ENCODE assay signal across 23 mouse cellular contexts in genomic region chr2:3480239-3480638, GRCm38 (mm10). TPM values are rescaled to one million over a fixed set of nuclear protein-coding genes. Genes with fewer than 3 reads are reported as not detected.
A peak's percentile ranks its signal among the peaks of the same experiment; 100 is the strongest.
DNase-seq lines count a peak whose midpoint lies in the region; ATAC-seq and TF ChIP-seq lines count a peak whose summit lies in the region.
"Had no signal": no experiment of that assay in that cellular context is flagged by ENCODE, and none has a peak within 500 bp of the region (broad histone marks: within the 10 kb centered on the region; RNA-seq: fewer than 3 reads in every experiment).

No protein-coding gene starts in this region.

- H3K9ac ChIP-seq in heart, adult 2 months (ENCODE audit: low read depth, low read length) = no peak overlapping the region
- H3K9ac ChIP-seq in heart, embryonic 11.5 days (ENCODE audit: low read depth, low read length) = no peak overlapping the region
- H3K9ac ChIP-seq in liver, embryonic 14.5 days (replicated peaks) = no peak overlapping the region
- H3K9ac ChIP-seq: forebrain, postnatal 0 days; hindbrain, embryonic 13.5 days; limb, embryonic 15.5 days; neural tube, embryonic 13.5 days had no signal

- no peak for DNase-seq in heart, adult 2 months
- DNase-seq in 3T3-L1 (ENCODE audit: low read depth, low spot score) (peak; percentile 11), NIH3T3 (ENCODE audit: low read depth) (peak; percentile 14)
- peak in 1 of 3 experiments; percentile 37 for DNase-seq in liver, embryonic 14.5 days (ENCODE audit: low read depth in 3 of 3, low spot score in 3 of 3)
- DNase-seq in adrenal gland, adult 8-10 months = no peak
- no peak for DNase-seq in gastrocnemius, postnatal 10 days
- DNase-seq in layer of hippocampus, postnatal 14 days (ENCODE audit: low spot score in 2 of 2) = no peak
- DNase-seq: adrenal gland, postnatal 10 days; cerebellum, adult 9-10 months; forebrain, postnatal 0 days; gastrocnemius, postnatal 14 days; heart, postnatal 10 days; kidney, adult 11 months; kidney, postnatal 25 days; layer of hippocampus, adult 9-11 months; lung, postnatal 14 days; right cerebral cortex, postnatal 14 days; thymus, postnatal 4 days had no signal

- H3K9me3 ChIP-seq in heart, embryonic 11.5 days (replicated peaks; ENCODE audit: control insufficient read depth, low read length) = 0 out of 2 replicates have a peak, but pooled peaks cover 2% of the 10 kb centered on the region
- H3K9me3 ChIP-seq in liver, embryonic 14.5 days (ENCODE audit: control insufficient read depth, low read length) = no peaks in the 10 kb centered on the region
- H3K9me3 ChIP-seq: hindbrain, embryonic 13.5 days; limb, embryonic 15.5 days; neural tube, embryonic 13.5 days had no signal

- TF ChIP-seq EP300 in heart, adult 2 months (IDR thresholded peaks at IDR 0.05; ENCODE audit: insufficient read depth, low read depth, low read length) = no peak
- no peak for TF ChIP-seq EP300 in liver, embryonic 14.5 days (IDR thresholded peaks at IDR 0.05; ENCODE audit: low read depth)

- no peak for ATAC-seq in heart, embryonic 11.5 days (replicated peaks; ENCODE audit: insufficient number of reproducible peaks, low FRiP score, low TSS enrichment)
- ATAC-seq in liver, embryonic 14.5 days (ENCODE audit: insufficient read depth) = peak; percentile 67
- ATAC-seq: forebrain, postnatal 0 days had no signal

- no peaks in the 10 kb centered on the region for H3K79me2 ChIP-seq in heart, adult 2 months (replicated peaks; ENCODE audit: control insufficient read depth, insufficient read depth, low read length)

- H3K4me3 ChIP-seq in heart, adult 2 months = no peak overlapping the region
- no peak overlapping the region for H3K4me3 ChIP-seq in heart, embryonic 11.5 days (ENCODE audit: low read depth, low read length)
- H3K4me3 ChIP-seq in liver, embryonic 14.5 days (ENCODE audit: insufficient read depth in 1 of 2, low read depth in 2 of 2, low read length in 2 of 2) = no peak overlapping the region
- H3K4me3 ChIP-seq: hindbrain, embryonic 13.5 days; limb, embryonic 15.5 days; midbrain, embryonic 10.5 days; neural tube, embryonic 13.5 days had no signal

- no peak overlapping the region for H3K27ac ChIP-seq in heart, adult 2 months
- H3K27ac ChIP-seq in heart, embryonic 11.5 days (ENCODE audit: low read depth, low read length) = no peak overlapping the region
- no peak overlapping the region for H3K27ac ChIP-seq in liver, embryonic 14.5 days
- H3K27ac ChIP-seq: hindbrain, embryonic 13.5 days; limb, embryonic 15.5 days; midbrain, embryonic 10.5 days; neural tube, embryonic 13.5 days had no signal

- 0 out of 2 replicates have a peak, but pooled peaks have one; percentile 18 for TF ChIP-seq CTCF in heart, adult 2 months (IDR thresholded peaks at IDR 0.05)
- no peak; the same call in 1 of the 2 replicates for TF ChIP-seq CTCF in liver, embryonic 14.5 days (IDR thresholded peaks at IDR 0.05; ENCODE audit: low read depth)

- no peak overlapping the region for H3K4me2 ChIP-seq in heart, embryonic 11.5 days
- H3K4me2 ChIP-seq in liver, embryonic 14.5 days (ENCODE audit: low read depth) = peak overlapping the region; percentile 29; the same call in 1 of the 2 replicates
- H3K4me2 ChIP-seq: hindbrain, embryonic 13.5 days; limb, embryonic 15.5 days; neural tube, embryonic 13.5 days had no signal

- H3K36me3 ChIP-seq in heart, adult 2 months (ENCODE audit: control insufficient read depth, insufficient read depth, low read length) = no peaks in the 10 kb centered on the region; the same call in 1 of the 2 replicates
- H3K36me3 ChIP-seq in heart, embryonic 11.5 days (ENCODE audit: control insufficient read depth, insufficient read depth, low read length) = no peaks in the 10 kb centered on the region
- no peaks in the 10 kb centered on the region for H3K36me3 ChIP-seq in liver, embryonic 14.5 days (replicated peaks; ENCODE audit: control insufficient read depth, insufficient read depth, low read depth)
- H3K36me3 ChIP-seq: hindbrain, embryonic 13.5 days; limb, embryonic 15.5 days; midbrain, embryonic 10.5 days; neural tube, embryonic 13.5 days had no signal

- WGBS in heart, adult 2 months = 81% methylated on average over 3 of the region's 3 CpGs
- WGBS in heart, embryonic 11.5 days (ENCODE audit: insufficient replicate concordance) = 70% methylated on average over 3 of the region's 3 CpGs
- WGBS in liver, embryonic 14.5 days (ENCODE audit: insufficient replicate concordance) = 22% methylated on average over 3 of the region's 3 CpGs

- no peaks in the 10 kb centered on the region for H3K27me3 ChIP-seq in heart, adult 2 months (ENCODE audit: control insufficient read depth, insufficient read depth, low read length)
- H3K27me3 ChIP-seq in heart, embryonic 11.5 days (ENCODE audit: control insufficient read depth, insufficient read depth, low read length) = no peaks in the 10 kb centered on the region
- no peaks in the 10 kb centered on the region for H3K27me3 ChIP-seq in liver, embryonic 14.5 days (ENCODE audit: control insufficient read depth, insufficient read depth, low read length)
- H3K27me3 ChIP-seq: hindbrain, embryonic 13.5 days; limb, embryonic 15.5 days; neural tube, embryonic 13.5 days had no signal

- peaks cover 2% of the 10 kb centered on the region for H3K4me1 ChIP-seq in heart, adult 2 months (ENCODE audit: control insufficient read depth, insufficient read depth, low read length)
- no peaks in the 10 kb centered on the region for H3K4me1 ChIP-seq in heart, embryonic 11.5 days (ENCODE audit: control insufficient read depth, insufficient read depth, low read length)
- peaks cover 6 to 8% of the 10 kb centered on the region in 2 experiments for H3K4me1 ChIP-seq in liver, embryonic 14.5 days (replicated peaks; ENCODE audit: control insufficient read depth in 2 of 2, insufficient read depth in 2 of 2, low read length in 1 of 2)

- intact Hi-C loops in heart, adult 2 months (cut with DNase I) = no loop called here

- TF ChIP-seq POLR2A in heart, adult 2 months (IDR thresholded peaks at IDR 0.05; ENCODE audit: insufficient read depth, low read depth, low read length) = no peak

RNA-seq across cellular contexts. Expression of gene Suv39h2, which starts 5.4 kb away (rescaled TPM):
- under 1 TPM; 0.50 to 0.96 TPM for total RNA-seq in heart, adult 2 months (2021)
- 0.23 and 0.73 TPM in 2 replicates for polyA plus RNA-seq in heart, adult 2 months (2012; rRNA removed)
- polyA plus RNA-seq in heart, embryonic 11.5 days (2014; fragmentation: Nextera tagmentation; extraction: Ambion mirVana) = 12.1 and 13.9 TPM in 2 replicates
- 2.4 and 4.1 TPM in 2 replicates for polyA plus RNA-seq in liver, embryonic 14.5 days (2012; rRNA removed)
- polyA plus RNA-seq in liver, embryonic 14.5 days (2014; fragmentation: Nextera tagmentation; extraction: Ambion mirVana) = 7.4 and 7.8 TPM in 2 replicates
- 1 to 10 TPM; 1.4 to 2.0 (median 1.6) TPM for total RNA-seq in adrenal gland, adult 8-10 months (2022)
- 1 to 10 TPM; 1.3 to 1.8 TPM for total RNA-seq in gastrocnemius, postnatal 10 days (2021)
- 1 to 10 TPM; 3.2 to 3.4 TPM for total RNA-seq in layer of hippocampus, postnatal 14 days (2021)

RNA-seq across cellular contexts. Expression of gene Gm45902, which starts 32.4 kb away (rescaled TPM):
- 1 to 10 TPM in 1 of 2 experiments, under 1 TPM in 1; 0.91 to 1.0 TPM for total RNA-seq in heart, adult 2 months (2021)
- 0.61 and 1.2 TPM in 2 replicates for polyA plus RNA-seq in heart, adult 2 months (2012; rRNA removed)
- polyA plus RNA-seq in heart, embryonic 11.5 days (2014; fragmentation: Nextera tagmentation; extraction: Ambion mirVana) = 4.4 and 5.5 TPM in 2 replicates
- 0.96 and 1.2 TPM in 2 replicates for polyA plus RNA-seq in liver, embryonic 14.5 days (2012; rRNA removed)
- polyA plus RNA-seq in liver, embryonic 14.5 days (2014; fragmentation: Nextera tagmentation; extraction: Ambion mirVana) = 1.5 and 1.9 TPM in 2 replicates
- 1 to 10 TPM; 2.4 to 4.3 (median 3.6) TPM for total RNA-seq in adrenal gland, adult 8-10 months (2022)
- total RNA-seq in gastrocnemius, postnatal 10 days (2021) = 1 to 10 TPM; 1.2 to 1.9 TPM
- total RNA-seq in layer of hippocampus, postnatal 14 days (2021) = 1 to 10 TPM; 5.0 to 6.9 TPM

RNA-seq across cellular contexts. Expression of gene Hspa14, which starts 32.4 kb away (rescaled TPM):
- total RNA-seq in heart, adult 2 months (2021) = 10 to 100 TPM; 21.5 to 22.7 TPM
- polyA plus RNA-seq in heart, adult 2 months (2012; rRNA removed) = 16.9 and 21.5 TPM in 2 replicates
- 87.9 and 94.9 TPM in 2 replicates for polyA plus RNA-seq in heart, embryonic 11.5 days (2014; fragmentation: Nextera tagmentation; extraction: Ambion mirVana)
- polyA plus RNA-seq in liver, embryonic 14.5 days (2012; rRNA removed) = 32.3 and 50.8 TPM in 2 replicates
- 74.0 and 83.8 TPM in 2 replicates for polyA plus RNA-seq in liver, embryonic 14.5 days (2014; fragmentation: Nextera tagmentation; extraction: Ambion mirVana)
- total RNA-seq in adrenal gland, adult 8-10 months (2022) = 10 to 100 TPM; 35.4 to 53.3 (median 45.4) TPM
- 10 to 100 TPM; 20.2 to 23.9 TPM for total RNA-seq in gastrocnemius, postnatal 10 days (2021)
- 10 to 100 TPM; 42.3 to 47.7 TPM for total RNA-seq in layer of hippocampus, postnatal 14 days (2021)

RNA-seq across cellular contexts. Expression of gene Cdnf, which starts 32.6 kb away (rescaled TPM):
- 10 to 100 TPM; 22.1 to 30.8 TPM for total RNA-seq in heart, adult 2 months (2021)
- 7.0 and 15.3 TPM in 2 replicates for polyA plus RNA-seq in heart, adult 2 months (2012; rRNA removed)
- polyA plus RNA-seq in heart, embryonic 11.5 days (2014; fragmentation: Nextera tagmentation; extraction: Ambion mirVana) = 0.34 and 0.80 TPM in 2 replicates
- polyA plus RNA-seq in liver, embryonic 14.5 days (2012; rRNA removed) = 0.17 and 0.33 TPM in 2 replicates
- 0.08 TPM in 1 of 2 replicates, not detected in the other for polyA plus RNA-seq in liver, embryonic 14.5 days (2014; fragmentation: Nextera tagmentation; extraction: Ambion mirVana)
- total RNA-seq in adrenal gland, adult 8-10 months (2022) = 1 to 10 TPM; 2.6 to 6.2 (median 4.0) TPM
- 10 to 100 TPM; 13.3 to 14.0 TPM for total RNA-seq in gastrocnemius, postnatal 10 days (2021)
- 1 to 10 TPM in 1 of 2 experiments, under 1 TPM in 1; 0.99 to 2.0 TPM for total RNA-seq in layer of hippocampus, postnatal 14 days (2021)

RNA-seq across cellular contexts. Expression of gene Dclre1c, which starts 56.3 kb away (rescaled TPM):
- total RNA-seq in heart, adult 2 months (2021) = 1 to 10 TPM; 2.1 to 2.7 TPM
- 2.1 and 5.1 TPM in 2 replicates for polyA plus RNA-seq in heart, adult 2 months (2012; rRNA removed)
- polyA plus RNA-seq in heart, embryonic 11.5 days (2014; fragmentation: Nextera tagmentation; extraction: Ambion mirVana) = 5.2 and 5.5 TPM in 2 replicates
- 3.8 and 4.6 TPM in 2 replicates for polyA plus RNA-seq in liver, embryonic 14.5 days (2012; rRNA removed)
- polyA plus RNA-seq in liver, embryonic 14.5 days (2014; fragmentation: Nextera tagmentation; extraction: Ambion mirVana) = 3.0 and 4.5 TPM in 2 replicates
- total RNA-seq in adrenal gland, adult 8-10 months (2022) = 10 to 100 TPM in 3 of 4 experiments, 1 to 10 TPM in 1; 9.0 to 16.1 (median 11.0) TPM
- 1 to 10 TPM; 2.9 to 4.5 TPM for total RNA-seq in gastrocnemius, postnatal 10 days (2021)
- total RNA-seq in layer of hippocampus, postnatal 14 days (2021) = 10 to 100 TPM in 1 of 2 experiments, 1 to 10 TPM in 1; 9.8 to 12.9 TPM

Comparison
In these comparisons a context has a peak if more than half of its experiments do, and no peak if none do; other contexts are left out.
1. DNase-seq: peak in 3T3-L1 (single experiment) and NIH3T3 (single experiment); none in heart, adult 2 months (0 of 2), adrenal gland, adult 8-10 months (single experiment), gastrocnemius, postnatal 10 days (single experiment) and layer of hippocampus, postnatal 14 days (0 of 2).